Mouse (Mus musculus) ES-E14 (cell line): ENCODE measurements at regions not wholly inside any gene's neighbourhood (a gene's known extent, or its start where the extent isn't known, plus 50 kb on each side); places are given as distances from the start of the nearest gene placed in this dataset.

Source experiments
- CHD2 ChIP-seq: IDR thresholded peaks from 2 replicates; pipeline ENCODE4 v1.6.1; 2014; ENCODE audit warnings: mild to moderate bottlenecking, low read depth, low read length, inconsistent platforms
- HCFC1 ChIP-seq: IDR thresholded peaks from 2 replicates; pipeline ENCODE4 v1.6.1; 2012; ENCODE audit warnings: low read length, inconsistent platforms, borderline replicate concordance; ENCODE audit not compliant: insufficient read depth
- MAFK ChIP-seq: IDR thresholded peaks from 2 replicates; pipeline ENCODE4 v1.6.1; 2014; ENCODE audit warnings: mild to moderate bottlenecking, low read depth, low read length, inconsistent platforms; ENCODE audit not compliant: insufficient read depth
- ZC3H11A ChIP-seq: IDR thresholded peaks from 2 replicates; pipeline ENCODE4 v1.6.1; 2012; ENCODE audit warnings: low read depth, mild to moderate bottlenecking, inconsistent platforms, low read length, borderline replicate concordance
- ZNF384 ChIP-seq: IDR thresholded peaks from 2 replicates; pipeline ENCODE4 v1.6.1; 2012; ENCODE audit warnings: low read depth, low read length, inconsistent platforms

DNA sequence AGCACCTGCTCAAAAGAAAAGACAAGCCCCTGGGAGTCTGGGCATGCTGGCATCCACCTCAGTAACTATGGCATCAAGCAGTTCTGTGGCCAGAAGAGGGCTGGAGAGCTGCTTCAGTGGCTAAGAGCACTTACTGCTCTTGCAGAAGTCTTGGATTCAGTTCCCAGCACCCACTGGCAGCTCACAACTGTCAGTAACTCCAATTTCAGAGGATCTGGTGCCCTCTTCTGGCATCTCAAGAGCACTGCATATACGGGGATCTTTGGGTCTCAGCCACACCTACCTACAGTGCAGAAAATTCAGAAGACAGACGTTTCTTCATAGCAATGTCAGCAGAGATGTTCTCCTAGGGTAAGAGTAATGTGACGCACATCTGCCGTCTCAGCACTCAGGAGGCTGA, 59.1 kb upstream of the Zfp423 start:
- TF ChIP-seq ZC3H11A (no peak), MAFK (no peak), HCFC1 (no peak), CHD2 (no peak), ZNF384 (no peak)
